Mouse (Mus musculus) kidney, embryonic 14.5 days (tissue): ENCODE measurements around the gene Phip. TPM values are rescaled to one million over a fixed set of nuclear protein-coding genes. Genes with fewer than 3 reads are reported as not detected.

Experiments
- ATAC-seq: fragments of 200-750 bp; cut with Nextera tagmentation; 2 replicates; pipeline ENCODE4 v1.8.0; 2017; ENCODE audit warnings: moderate number of reproducible peaks, mild to moderate bottlenecking, moderate TSS enrichment, moderate library complexity; ENCODE audit not compliant: low FRiP score, low TSS enrichment
- H3K27ac ChIP-seq: fragments of 300-500 bp; sonication (generic); 2 replicates; pipeline ENCODE4 v1.5.1; 2014; ENCODE audit warnings: low read depth, mild to moderate bottlenecking, low read length, moderate library complexity, mixed read lengths
- H3K27me3 ChIP-seq: fragments of 300-500 bp; sonication (generic); 2 replicates; pipeline ENCODE4 v1.6.1; 2014; ENCODE audit warnings: mild to moderate bottlenecking, low read length; ENCODE audit not compliant: control insufficient read depth, insufficient read depth
- H3K36me3 ChIP-seq: fragments of 300-500 bp; sonication (generic); 2 replicates; pipeline ENCODE4 v1.6.1; 2014; ENCODE audit warnings: low read length, mixed read lengths; ENCODE audit not compliant: control insufficient read depth, insufficient read depth
- H3K4me1 ChIP-seq: fragments of 300-500 bp; sonication (generic); 2 replicates; pipeline ENCODE4 v1.6.1; 2014; ENCODE audit warnings: low read length, mixed read lengths; ENCODE audit not compliant: control insufficient read depth, insufficient read depth
- H3K4me2 ChIP-seq: fragments of 300-500 bp; sonication (generic); replicated peaks from 2 replicates; pipeline ENCODE4 v1.6.1; 2014; ENCODE audit warnings: low read depth, mild to moderate bottlenecking, low read length
- H3K4me3 ChIP-seq: fragments of 300-500 bp; sonication (generic); 2 replicates; pipeline ENCODE4 v1.5.1; 2014; ENCODE audit warnings: mild to moderate bottlenecking, low read length
- H3K9ac ChIP-seq: fragments of 300-500 bp; sonication (generic); 2 replicates; pipeline ENCODE4 v1.6.1; 2014; ENCODE audit warnings: low read depth, mild to moderate bottlenecking, low read length, moderate library complexity
- H3K9me3 ChIP-seq: fragments of 300-500 bp; sonication (generic); 2 replicates; pipeline ENCODE4 v1.6.1; 2016; ENCODE audit warnings: low read length; ENCODE audit not compliant: control insufficient read depth
- WGBS: fragments of 180-500 bp; shearing (Covaris S2); extraction: QIAGEN DNeasy Blood & Tissue Kit; methylation state at CpG from one replicate; pipeline ENCODE4 v1.1.7; 2014; 5-methylcytosine and 5-hydroxymethylcytosine counted together
- polyA plus RNA-seq: library from polyadenylated mRNA; unstranded; fragments of >200 nt; fragmentation: Nextera tagmentation; extraction: Ambion mirVana; gene quantifications from 2 replicates; pipeline ENCODE4 v1.2.1, GENCODE M21; 2014

Phip gene
- 72.1 and 98.5 TPM in 2 replicates for polyA plus RNA-seq

DNA sequence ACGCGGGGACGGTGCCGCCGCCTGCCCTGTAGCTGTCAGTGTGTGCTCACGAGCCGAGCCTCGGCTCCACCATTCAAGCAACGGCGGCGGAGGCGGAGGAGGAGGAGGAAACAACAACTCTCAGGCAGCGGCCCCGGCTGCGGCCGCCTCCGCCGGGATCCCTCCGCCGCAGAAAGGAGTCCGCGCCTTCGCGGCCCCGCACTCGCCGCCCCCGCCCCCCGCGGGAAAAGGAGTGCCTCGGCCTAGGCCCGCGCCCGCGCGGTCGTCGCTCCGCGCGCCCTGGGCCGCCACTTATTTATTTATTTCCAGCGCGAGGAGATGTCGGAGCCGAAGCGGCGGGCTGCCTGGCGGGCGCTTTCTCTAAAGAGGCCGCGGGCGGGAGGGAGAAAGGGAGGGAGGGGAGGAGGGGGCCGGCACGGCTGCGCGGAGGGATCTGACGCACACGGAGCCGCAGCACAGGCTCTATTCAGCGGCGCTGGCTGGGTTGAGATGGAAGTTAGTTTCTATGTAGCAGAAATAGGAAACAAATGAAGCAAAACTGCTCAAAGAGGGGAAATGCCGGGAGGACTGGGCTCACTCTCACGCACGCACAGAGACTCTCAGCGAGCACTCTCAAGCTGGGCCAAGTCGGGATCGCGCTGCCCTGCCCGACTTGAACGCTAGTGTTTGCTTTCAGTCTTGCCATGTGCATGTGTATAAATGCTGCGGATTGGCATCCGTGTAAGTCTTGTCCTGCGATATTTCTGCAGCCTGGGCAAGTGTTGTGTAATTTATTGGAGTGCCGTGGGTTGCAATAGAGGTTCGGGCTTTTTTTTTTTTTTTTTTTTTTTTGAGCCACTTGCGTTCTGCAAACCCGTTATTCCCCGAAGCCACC lies at the start of gene Phip:
Gene Phip, minus strand, starts transcription at position 175 of the 874 bp plus-strand sequence.
- H3K27ac ChIP-seq: peak within 1 kb of the TSS; percentile 100
- no peaks in the 10 kb centered on the region for H3K27me3 ChIP-seq
- peak within 1 kb of the TSS; percentile 47 for H3K4me2 ChIP-seq
- 0 out of 2 replicates have a peak, but pooled peaks cover 4% of the 10 kb centered on the region for H3K36me3 ChIP-seq
- WGBS: under 1% methylated on average over 68 of the region's 79 CpGs
- no peaks in the 10 kb centered on the region for H3K9me3 ChIP-seq
- peak within 1 kb of the TSS; percentile 99 for H3K9ac ChIP-seq
- peak; percentile 89 for ATAC-seq
- peak within 1 kb of the TSS; percentile 88 for H3K4me3 ChIP-seq
- peaks cover 11% of the 10 kb centered on the region for H3K4me1 ChIP-seq

DNA sequence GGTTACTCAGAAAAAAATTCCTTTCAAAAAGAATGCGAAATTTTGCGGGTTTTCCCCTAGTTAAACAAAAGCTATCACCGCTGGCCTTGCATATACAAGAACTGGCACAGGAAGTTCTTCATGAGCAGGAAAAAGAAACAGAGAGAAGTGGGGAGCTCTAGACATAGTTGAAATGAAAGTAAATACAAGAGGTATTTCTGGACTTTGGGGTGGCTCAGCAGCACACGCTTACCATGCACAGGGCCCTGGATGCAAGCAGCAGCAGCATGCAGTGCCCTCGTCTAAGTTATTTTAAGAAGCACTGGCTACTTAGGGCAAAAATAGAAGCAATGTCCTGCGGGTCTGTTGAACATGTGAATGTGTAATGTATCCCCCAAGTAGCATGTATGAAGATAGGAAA lies 48.4 kb upstream of the Phip start:
- no peak for ATAC-seq
- Histone ChIP-seq H3K4me2 (no peak overlapping the region), H3K27me3 (no peaks in the 10 kb centered on the region), H3K27ac (no peak overlapping the region), H3K4me1 (no peaks in the 10 kb centered on the region), H3K4me3 (no peak overlapping the region), H3K9ac (no peak overlapping the region), H3K9me3 (no peaks in the 10 kb centered on the region), H3K36me3 (no peaks in the 10 kb centered on the region)
- 84% methylated on average over 6 of the region's 6 CpGs for WGBS

DNA sequence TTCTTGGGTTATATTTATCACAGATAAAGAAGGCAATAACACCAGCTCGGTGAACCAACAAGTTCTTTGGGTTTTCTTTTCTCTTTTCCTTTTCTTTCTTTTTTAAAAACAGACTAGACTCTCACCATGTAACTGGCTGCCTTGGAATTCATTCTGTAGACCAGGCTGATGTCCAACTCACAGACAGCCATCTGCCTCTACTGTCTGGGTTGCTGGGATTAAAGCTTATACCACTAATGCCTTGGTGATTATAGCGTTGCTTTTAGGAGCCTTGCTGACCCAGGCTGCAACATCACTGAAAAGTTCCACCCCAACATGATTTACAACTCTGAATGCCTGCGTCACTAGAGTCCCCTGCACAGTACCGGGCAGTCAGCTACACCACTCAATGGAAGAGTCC lies 39.2 kb upstream of the Phip start:
- H3K4me1 ChIP-seq: no peaks in the 10 kb centered on the region
- H3K36me3 ChIP-seq: no peaks in the 10 kb centered on the region
- no peak for ATAC-seq
- H3K4me2 ChIP-seq: no peak overlapping the region
- no peaks in the 10 kb centered on the region for H3K27me3 ChIP-seq
- WGBS: 56% methylated on average over 4 of the region's 4 CpGs
- H3K9me3 ChIP-seq: no peaks in the 10 kb centered on the region
- no peak overlapping the region for H3K9ac ChIP-seq
- no peak overlapping the region for H3K4me3 ChIP-seq
- no peak overlapping the region for H3K27ac ChIP-seq

DNA sequence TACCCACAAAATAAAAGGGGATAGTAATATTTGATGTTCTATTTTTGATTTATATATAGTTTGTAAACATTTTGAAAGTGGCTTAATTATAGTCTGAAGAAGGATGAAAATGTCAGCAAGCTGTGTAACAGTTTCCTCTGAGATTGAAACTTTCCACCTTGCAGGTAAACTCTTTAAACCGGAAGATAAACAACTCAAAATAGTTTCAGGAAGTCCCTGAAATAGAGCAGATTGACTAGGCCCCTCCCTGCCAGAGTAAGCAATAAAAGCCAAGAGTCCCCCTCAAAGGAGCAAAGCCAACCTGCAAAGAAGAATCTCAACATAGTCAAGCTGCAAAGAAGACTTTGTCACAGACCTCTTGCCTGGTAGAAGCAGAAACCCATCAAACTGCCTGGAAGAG lies 33.0 kb upstream of the Phip start:
- no peak overlapping the region for H3K4me2 ChIP-seq
- no peak overlapping the region for H3K27ac ChIP-seq
- H3K4me1 ChIP-seq: no peaks in the 10 kb centered on the region
- no peaks in the 10 kb centered on the region for H3K36me3 ChIP-seq
- no peak overlapping the region for H3K4me3 ChIP-seq
- H3K9ac ChIP-seq: no peak overlapping the region
- no peaks in the 10 kb centered on the region for H3K9me3 ChIP-seq
- no peaks in the 10 kb centered on the region for H3K27me3 ChIP-seq
- ATAC-seq: no peak
- WGBS: 91% methylated on average over 1 of the region's 1 CpGs

DNA sequence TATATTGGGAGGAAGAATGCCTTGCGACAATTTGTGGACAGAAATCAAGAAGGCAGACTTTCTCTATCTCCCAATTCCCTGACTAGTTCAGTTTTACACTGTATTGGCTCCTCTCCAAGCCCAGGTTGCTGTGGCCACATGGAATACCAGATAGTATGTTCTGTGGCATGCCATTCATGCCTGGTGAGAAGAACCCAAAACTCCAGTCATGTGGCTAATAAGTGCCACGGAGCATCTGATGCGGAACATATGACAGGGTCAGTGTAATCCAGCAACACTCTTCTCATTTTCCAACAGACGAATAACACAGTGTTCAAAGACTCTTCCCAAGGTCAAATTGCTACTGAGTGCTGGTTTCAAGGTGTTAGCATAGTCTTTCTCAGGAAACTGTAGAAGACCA lies 26.0 kb upstream of the Phip start:
- Histone ChIP-seq H3K36me3 (no peaks in the 10 kb centered on the region), H3K4me3 (no peak overlapping the region), H3K9ac (no peak overlapping the region), H3K4me2 (no peak overlapping the region), H3K27me3 (no peaks in the 10 kb centered on the region), H3K4me1 (no peaks in the 10 kb centered on the region), H3K9me3 (no peaks in the 10 kb centered on the region), H3K27ac (no peak overlapping the region)
- WGBS: 84% methylated on average over 4 of the region's 4 CpGs
- no peak for ATAC-seq

DNA sequence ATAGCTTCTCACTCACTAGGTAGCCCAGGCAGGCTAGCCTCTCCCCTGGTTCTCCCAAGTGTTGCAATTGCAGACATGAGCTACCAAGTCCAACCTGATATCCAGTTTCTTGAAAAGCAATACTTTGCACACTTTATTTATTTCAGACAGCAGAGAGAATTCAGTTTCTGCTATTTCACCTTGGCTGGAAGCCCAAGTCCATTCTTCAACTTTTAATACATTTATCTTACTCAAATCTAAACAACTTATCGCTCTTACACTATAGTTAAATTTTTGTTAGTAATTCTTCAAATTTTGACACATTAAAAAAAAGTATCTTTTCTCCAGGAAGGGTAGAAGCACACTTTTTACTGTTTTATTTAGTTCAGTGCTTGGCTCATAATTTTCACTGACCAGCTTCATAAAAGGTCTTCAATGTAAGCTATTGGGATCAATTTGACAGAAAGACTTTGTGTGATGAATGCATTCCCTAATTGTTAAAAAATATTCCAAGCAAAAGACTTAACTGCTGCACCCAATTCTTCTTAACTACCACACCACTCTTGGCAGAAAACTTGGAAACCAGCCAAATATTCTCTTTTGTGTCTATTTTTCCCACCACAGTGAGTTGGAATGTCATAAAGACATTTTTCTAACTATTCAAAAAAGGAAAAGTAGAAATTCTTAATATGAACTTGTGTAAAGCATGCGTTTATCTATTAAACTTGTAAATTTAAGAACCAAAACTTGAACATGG lies 22.6 kb upstream of the Phip start:
- no peak overlapping the region for H3K27ac ChIP-seq
- H3K9ac ChIP-seq: no peak overlapping the region
- no peaks in the 10 kb centered on the region for H3K27me3 ChIP-seq
- no peaks in the 10 kb centered on the region for H3K4me1 ChIP-seq
- H3K9me3 ChIP-seq: no peaks in the 10 kb centered on the region
- no peaks in the 10 kb centered on the region for H3K36me3 ChIP-seq
- no peak overlapping the region for H3K4me2 ChIP-seq
- WGBS: 64% methylated on average over 2 of the region's 2 CpGs
- no peak overlapping the region for H3K4me3 ChIP-seq
- ATAC-seq: no peak

DNA sequence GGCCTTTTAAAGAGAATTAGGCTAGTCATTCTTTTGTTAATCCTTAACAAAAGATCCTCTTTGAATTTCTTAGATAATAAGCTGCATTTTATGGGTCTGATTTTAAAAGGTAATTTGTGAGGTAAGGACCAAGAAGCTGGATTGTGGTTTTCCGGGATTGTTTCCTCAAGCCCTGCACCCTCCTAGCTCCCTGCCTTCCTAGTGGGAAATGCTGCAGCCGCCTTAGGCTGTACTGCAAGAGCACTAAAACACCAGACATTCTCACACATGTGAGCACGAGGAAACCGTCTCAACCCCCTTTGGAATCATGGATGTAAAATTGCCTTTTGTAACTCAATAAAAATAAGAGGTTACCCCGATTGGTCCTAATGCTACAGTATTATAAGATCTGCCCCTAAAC lies 1.6 kb upstream of the Phip start:
- ATAC-seq: no peak
- WGBS: 16% methylated on average over 5 of the region's 5 CpGs

DNA sequence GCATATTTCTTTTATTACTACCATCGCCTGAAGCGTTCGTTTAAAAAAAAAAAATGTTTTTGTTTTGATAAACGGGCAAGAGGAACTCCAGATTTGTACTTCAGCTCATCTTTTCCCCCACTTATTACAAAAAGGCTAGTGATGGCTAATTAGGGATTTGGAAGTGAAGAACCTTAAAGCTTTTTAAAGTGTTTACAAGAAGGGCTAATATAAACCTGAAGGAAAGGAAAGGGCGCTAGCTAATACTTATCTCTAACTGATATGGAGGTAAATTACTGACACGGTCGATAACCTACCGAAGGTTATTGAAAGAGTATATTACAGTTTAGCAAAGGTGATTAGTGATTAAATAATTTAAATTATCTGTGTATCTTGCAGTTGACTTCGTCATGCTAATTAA lies 903 bp upstream of the Phip start:
- Histone ChIP-seq H3K9me3 (no peaks in the 10 kb centered on the region), H3K4me3 (peak overlapping the region; percentile 88), H3K4me1 (peaks cover 11% of the 10 kb centered on the region), H3K27me3 (no peaks in the 10 kb centered on the region), H3K9ac (peak overlapping the region; percentile 99), H3K36me3 (0 out of 2 replicates have a peak, but pooled peaks cover 3% of the 10 kb centered on the region), H3K27ac (peak overlapping the region; percentile 100), H3K4me2 (peak overlapping the region; percentile 47)
- ATAC-seq: no peak
- WGBS: 2% methylated on average over 9 of the region's 9 CpGs

More for the DNA sequence above, 1.6 kb upstream of the Phip start:
- H3K27ac ChIP-seq: no peak overlapping the region
- 0 out of 2 replicates have a peak overlapping the region, but pooled peaks have one; percentile 23 for H3K9ac ChIP-seq
- H3K9me3 ChIP-seq: no peaks in the 10 kb centered on the region
- peaks cover 7% of the 10 kb centered on the region; the same call in 1 of the 2 replicates for H3K4me1 ChIP-seq
- H3K4me3 ChIP-seq: peak overlapping the region; percentile 88
- H3K4me2 ChIP-seq: peak overlapping the region; percentile 47
- no peaks in the 10 kb centered on the region for H3K27me3 ChIP-seq
- no peaks in the 10 kb centered on the region for H3K36me3 ChIP-seq

DNA sequence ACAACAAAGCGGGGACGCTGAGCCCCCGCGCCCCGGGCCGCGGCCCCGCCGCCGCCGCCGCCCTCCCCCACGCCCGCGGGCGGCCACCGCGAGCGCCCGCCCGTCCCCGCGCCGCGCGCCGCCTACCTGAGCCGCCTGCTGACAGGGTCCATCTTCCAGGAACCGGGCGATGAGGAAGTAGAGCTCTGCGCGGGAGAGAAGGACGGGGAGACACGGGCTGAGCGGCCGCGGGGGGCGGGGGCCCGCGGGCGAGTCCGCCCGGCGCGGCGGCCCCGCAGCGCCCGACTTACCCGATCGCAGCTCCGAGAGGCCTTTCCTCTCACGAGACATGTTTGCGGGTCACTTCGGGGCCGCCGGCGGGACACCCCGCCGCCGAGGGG lies 364 bp downstream of the Phip start:
- Histone ChIP-seq H3K36me3 (0 out of 2 replicates have a peak, but pooled peaks cover 4% of the 10 kb centered on the region), H3K27me3 (no peaks in the 10 kb centered on the region), H3K9me3 (no peaks in the 10 kb centered on the region), H3K4me1 (peaks cover 11% of the 10 kb centered on the region), H3K4me3 (peak overlapping the region; percentile 88), H3K27ac (peak overlapping the region; percentile 100), H3K4me2 (peak overlapping the region; percentile 47), H3K9ac (peak overlapping the region; percentile 99)
- peak; percentile 70 for ATAC-seq
- under 1% methylated on average over 48 of the region's 61 CpGs for WGBS
